Mouse (Mus musculus) heart, embryonic 13.5 days (tissue): Measurements from ENCODE around the gene Hoxa11. TPM values are rescaled to one million over a fixed set of nuclear protein-coding genes. Genes with fewer than 3 reads are reported as not detected.

ENCODE experiments used
- ATAC-seq: fragments of 200-750 bp; cut with Nextera tagmentation; 2 replicates; pipeline ENCODE4 v1.8.0; 2017; ENCODE audit warnings: moderate TSS enrichment; ENCODE audit not compliant: insufficient number of reproducible peaks, low FRiP score, low TSS enrichment; ENCODE audit errors: extremely low read depth
- H3K27ac ChIP-seq: fragments of 300-500 bp; sonication (generic); replicated peaks from 2 replicates; pipeline ENCODE4 v1.5.1; 2015; ENCODE audit warnings: moderate library complexity, mild to moderate bottlenecking, inconsistent platforms
- H3K27me3 ChIP-seq: fragments of 300-500 bp; sonication (generic); replicated peaks from 2 replicates; pipeline ENCODE4 v1.6.1; 2015; ENCODE audit warnings: mild to moderate bottlenecking, inconsistent platforms
- H3K36me3 ChIP-seq: fragments of 300-500 bp; sonication (generic); 2 replicates; pipeline ENCODE4 v1.6.1; 2015; ENCODE audit warnings: mild to moderate bottlenecking, inconsistent platforms
- H3K4me1 ChIP-seq: fragments of 300-500 bp; sonication (generic); 2 replicates; pipeline ENCODE4 v1.6.1; 2015; ENCODE audit warnings: inconsistent platforms
- H3K4me2 ChIP-seq: fragments of 300-500 bp; sonication (generic); 2 replicates; pipeline ENCODE4 v1.6.1; 2015; ENCODE audit warnings: inconsistent platforms, mild to moderate bottlenecking, moderate library complexity
- H3K4me3 ChIP-seq: fragments of 300-500 bp; sonication (generic); 2 replicates; pipeline ENCODE4 v1.5.1; 2015; ENCODE audit warnings: moderate library complexity, mild to moderate bottlenecking, inconsistent platforms
- H3K9ac ChIP-seq: fragments of 300-500 bp; sonication (generic); 2 replicates; pipeline ENCODE4 v1.6.1; 2015; ENCODE audit warnings: inconsistent platforms, mild to moderate bottlenecking, moderate library complexity
- H3K9me3 ChIP-seq: fragments of 300-500 bp; sonication (generic); 2 replicates; pipeline ENCODE4 v1.6.1; 2016; ENCODE audit warnings: inconsistent platforms
- WGBS: fragments of 180-500 bp; shearing (Covaris S2); methylation state at CpG from one replicate; pipeline ENCODE4 v1.1.7; 2015; ENCODE audit warnings: mixed read lengths; 5-methylcytosine and 5-hydroxymethylcytosine counted together
- polyA plus RNA-seq: library from polyadenylated mRNA; unstranded; fragments of >200 nt; fragmentation: Nextera tagmentation; extraction: Ambion mirVana; gene quantifications from 2 replicates; pipeline ENCODE4 v1.2.1, GENCODE M21; 2015

Hoxa11 gene
- polyA plus RNA-seq, 1 experiment from 2014 or later: not detected

DNA sequence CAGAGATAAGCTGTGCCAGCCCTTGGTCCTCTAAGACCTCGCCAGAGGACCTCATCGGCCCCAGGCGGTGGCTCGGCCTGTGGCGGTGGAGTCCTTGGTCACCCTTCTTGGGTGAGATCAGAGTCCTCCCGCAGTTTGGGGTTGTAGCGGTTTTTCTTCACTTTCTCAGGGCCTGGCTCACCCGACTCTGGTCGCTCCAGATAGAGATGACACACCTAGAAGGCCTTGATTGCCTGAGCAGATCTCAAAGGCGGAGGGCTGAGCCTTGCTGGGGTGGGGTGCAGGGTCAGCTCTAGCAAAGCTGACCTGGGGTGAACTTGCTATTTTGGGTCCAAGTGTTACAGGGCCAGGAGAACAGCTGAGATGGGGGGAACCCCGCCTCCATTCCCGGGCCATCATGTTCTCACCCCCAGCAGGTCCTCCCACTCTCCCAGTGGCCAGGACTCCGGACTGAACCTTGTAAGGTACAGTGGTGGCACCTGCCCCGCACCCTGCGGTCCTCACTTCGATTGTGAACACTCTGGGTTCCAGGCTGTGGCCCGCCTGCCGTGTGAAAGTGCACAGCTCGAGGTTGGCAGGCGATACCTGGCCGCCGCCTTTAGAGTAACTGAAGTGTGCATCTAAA, 28.2 kb upstream of the Hoxa11 start:
- Histone ChIP-seq H3K4me2 (peak overlapping the region; percentile 14), H3K36me3 (no peaks in the 10 kb centered on the region), H3K9me3 (no peaks in the 10 kb centered on the region), H3K27me3 (peaks cover 97% of the 10 kb centered on the region), H3K9ac (no peak overlapping the region), H3K4me1 (peaks cover 11% of the 10 kb centered on the region), H3K4me3 (peak overlapping the region; percentile 18), H3K27ac (no peak overlapping the region)
- 2% methylated on average over 22 of the region's 22 CpGs for WGBS
- ATAC-seq: no peak

DNA sequence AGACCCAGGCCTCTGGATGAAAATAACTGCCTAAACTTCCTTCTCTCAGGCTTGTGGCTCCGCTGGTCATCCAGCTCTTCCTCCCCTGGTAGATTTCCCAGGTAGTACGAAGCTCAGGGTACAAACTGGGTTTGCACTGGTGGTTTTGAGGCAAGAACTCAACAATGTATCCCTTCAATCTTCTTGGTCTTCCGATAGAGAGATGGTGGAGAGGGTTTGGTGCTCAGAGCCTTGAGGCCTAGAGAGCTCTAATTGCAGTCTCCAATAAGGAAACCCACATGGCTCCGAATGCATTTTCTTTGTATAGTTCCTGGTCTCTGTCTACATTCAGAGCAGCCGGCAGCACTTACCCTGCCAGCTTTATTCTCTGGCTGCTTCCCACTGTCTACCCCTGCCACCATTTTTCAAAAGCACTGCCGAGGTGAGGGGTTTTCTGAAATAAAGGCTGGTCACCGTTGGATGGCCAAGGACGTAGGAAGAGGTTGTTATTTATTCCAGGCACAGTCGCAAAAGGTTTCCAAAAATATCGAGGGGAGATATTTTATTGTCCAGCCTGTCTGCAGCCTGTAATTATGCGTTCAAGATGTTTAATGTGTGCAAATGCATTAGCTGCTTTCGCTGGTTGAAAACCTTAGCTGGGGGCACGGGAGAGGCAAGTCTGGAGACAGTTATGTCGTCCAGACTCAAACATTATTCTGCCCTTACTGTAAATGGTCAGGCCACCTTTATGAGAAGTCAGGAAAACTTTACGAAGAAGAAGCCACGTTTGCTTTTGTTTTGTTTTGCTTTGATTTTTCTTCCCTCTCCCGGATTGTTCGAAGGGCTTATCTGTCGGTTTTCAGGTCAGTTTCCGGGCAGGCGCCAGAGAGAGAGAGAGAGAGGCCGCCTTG, 27.4 kb upstream of the Hoxa11 start:
- Histone ChIP-seq H3K4me2 (peak overlapping the region; percentile 14), H3K9me3 (no peaks in the 10 kb centered on the region)

DNA sequence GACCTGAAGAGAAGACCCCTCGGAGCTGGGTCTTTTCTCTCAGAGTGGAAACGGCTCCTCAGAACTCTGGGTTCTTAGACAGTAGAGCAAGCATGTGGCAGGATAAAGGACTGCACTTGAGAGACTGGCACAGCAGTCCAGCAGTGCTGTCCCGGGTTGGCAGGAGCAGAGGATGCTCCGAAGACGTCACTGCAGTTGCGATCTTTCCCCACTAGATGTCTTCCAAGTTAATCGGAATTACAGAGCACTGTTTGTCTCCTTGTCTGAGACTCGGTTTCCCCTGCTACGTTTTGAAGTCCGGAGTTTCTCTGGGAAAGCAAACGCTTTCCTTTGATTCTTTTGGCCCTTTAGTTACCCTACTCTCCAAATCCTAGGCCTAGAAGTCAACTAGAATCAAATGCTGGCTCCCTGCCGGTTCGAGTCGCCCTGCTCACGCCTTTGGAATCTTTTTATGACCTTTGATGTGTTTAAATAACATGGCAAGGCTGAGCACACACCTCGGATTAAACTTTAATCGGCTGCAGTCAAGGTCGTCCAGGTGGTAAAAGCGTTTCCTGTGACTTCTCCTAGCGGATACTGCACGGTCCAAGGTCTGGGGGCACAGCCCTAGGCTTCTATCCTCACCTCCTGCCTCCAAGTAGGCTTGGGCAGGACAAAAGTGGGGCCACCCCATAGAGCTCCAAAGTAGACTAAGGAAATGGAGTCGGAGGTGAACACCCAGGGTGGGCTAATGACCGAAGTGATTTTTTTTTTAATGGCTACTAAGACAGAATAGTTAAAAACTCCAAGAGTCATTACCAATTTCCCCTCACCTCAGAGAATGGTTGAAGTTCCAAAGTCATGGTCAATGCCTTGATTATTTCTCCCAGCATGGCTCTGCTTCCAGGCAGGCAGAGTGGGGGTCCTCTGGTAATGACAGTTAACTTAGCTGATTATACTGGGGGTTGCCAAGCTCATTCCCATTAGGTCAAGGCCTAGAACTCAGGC, 25.2 kb upstream of the Hoxa11 start:
- H3K9ac ChIP-seq: no peak overlapping the region
- 9% methylated on average over 23 of the region's 23 CpGs for WGBS
- peaks cover 98% of the 10 kb centered on the region for H3K27me3 ChIP-seq
- no peak overlapping the region for H3K4me3 ChIP-seq
- no peak overlapping the region for H3K4me2 ChIP-seq
- ATAC-seq: no peak
- no peak overlapping the region for H3K27ac ChIP-seq
- H3K36me3 ChIP-seq: no peaks in the 10 kb centered on the region
- no peaks in the 10 kb centered on the region for H3K9me3 ChIP-seq
- H3K4me1 ChIP-seq: peaks cover 11% of the 10 kb centered on the region

More for the DNA sequence above, 27.4 kb upstream of the Hoxa11 start:
- Histone ChIP-seq H3K27me3 (peaks cover 99% of the 10 kb centered on the region), H3K4me1 (peaks cover 11% of the 10 kb centered on the region), H3K4me3 (peak overlapping the region; percentile 18), H3K36me3 (no peaks in the 10 kb centered on the region), H3K9ac (no peak overlapping the region), H3K27ac (no peak overlapping the region)
- WGBS: 12% methylated on average over 22 of the region's 22 CpGs
- no peak for ATAC-seq

DNA sequence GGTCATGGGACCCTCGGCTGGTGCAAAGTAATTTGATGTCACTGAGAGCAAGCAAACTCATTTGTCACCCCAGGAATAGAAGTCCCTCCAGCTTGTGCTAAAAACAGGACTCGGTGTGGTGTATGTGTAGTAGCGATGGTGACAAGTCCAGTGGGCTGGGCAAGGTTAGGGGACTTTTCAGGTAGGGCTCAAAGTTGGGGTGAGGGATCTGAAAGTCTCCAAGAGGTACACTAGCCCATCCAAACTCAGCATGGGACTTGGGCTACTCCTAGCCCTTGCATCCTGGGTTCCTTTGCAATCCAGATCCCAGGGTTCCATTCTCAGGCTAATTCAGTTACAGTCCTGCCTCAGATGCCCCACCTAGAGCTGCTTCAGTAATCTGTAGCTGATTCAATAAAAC, 23.1 kb upstream of the Hoxa11 start:
- Histone ChIP-seq H3K4me1 (peaks cover 8% of the 10 kb centered on the region), H3K27me3 (peaks cover 98% of the 10 kb centered on the region), H3K27ac (no peak overlapping the region), H3K9me3 (no peaks in the 10 kb centered on the region), H3K36me3 (no peaks in the 10 kb centered on the region), H3K4me3 (no peak overlapping the region), H3K9ac (no peak overlapping the region), H3K4me2 (no peak overlapping the region)
- ATAC-seq: no peak
- WGBS: 5% methylated on average over 3 of the region's 3 CpGs

DNA sequence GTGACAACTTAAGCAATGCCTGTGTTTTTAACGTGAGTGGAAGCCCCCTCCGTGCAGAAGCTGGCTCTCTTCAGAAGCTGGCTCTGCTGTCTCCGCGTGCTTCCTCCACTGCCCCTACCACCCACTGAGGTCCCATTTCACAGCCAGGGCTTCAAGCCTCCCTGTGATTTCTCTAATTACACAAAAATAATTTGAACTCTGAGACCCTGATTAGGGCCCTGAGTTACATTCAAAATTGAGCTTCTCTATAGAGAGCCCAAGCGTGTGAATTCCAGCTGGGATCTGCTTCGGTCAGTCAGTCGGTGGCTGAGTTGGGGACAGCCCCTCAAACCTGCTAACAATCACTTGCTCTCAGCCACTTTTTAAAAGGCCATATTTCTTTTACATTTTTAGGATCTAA, 22.7 kb upstream of the Hoxa11 start:
- Histone ChIP-seq H3K4me3 (no peak overlapping the region), H3K4me2 (no peak overlapping the region), H3K36me3 (no peaks in the 10 kb centered on the region), H3K4me1 (peaks cover 4% of the 10 kb centered on the region), H3K9ac (no peak overlapping the region), H3K27ac (no peak overlapping the region), H3K27me3 (peaks cover 98% of the 10 kb centered on the region), H3K9me3 (no peaks in the 10 kb centered on the region)
- ATAC-seq: no peak
- WGBS: 4% methylated on average over 7 of the region's 7 CpGs

DNA sequence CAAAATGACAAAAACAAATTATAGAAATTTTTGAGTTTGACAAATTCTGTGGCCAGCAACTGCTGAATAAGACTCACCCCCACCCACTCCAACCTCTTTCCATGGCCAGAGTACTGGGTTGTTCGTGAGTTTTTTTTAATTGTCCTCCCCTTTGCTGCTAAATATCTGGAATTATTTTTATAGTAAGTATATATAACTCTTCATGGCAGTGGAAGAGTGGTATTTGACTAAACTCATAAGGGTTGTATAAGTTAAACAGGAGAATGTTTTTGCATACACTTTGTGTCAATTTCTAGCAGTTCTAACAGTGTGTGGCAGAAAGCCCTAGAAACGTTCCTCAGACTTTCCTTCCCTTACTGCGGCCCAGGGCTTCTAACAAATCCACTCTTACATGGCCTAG, 22.1 kb upstream of the Hoxa11 start:
- Histone ChIP-seq H3K27ac (no peak overlapping the region), H3K4me3 (no peak overlapping the region), H3K9me3 (no peaks in the 10 kb centered on the region), H3K27me3 (peaks cover 98% of the 10 kb centered on the region), H3K9ac (no peak overlapping the region), H3K36me3 (no peaks in the 10 kb centered on the region), H3K4me2 (no peak overlapping the region), H3K4me1 (no peaks in the 10 kb centered on the region)
- 6% methylated on average over 3 of the region's 3 CpGs for WGBS
- no peak for ATAC-seq

DNA sequence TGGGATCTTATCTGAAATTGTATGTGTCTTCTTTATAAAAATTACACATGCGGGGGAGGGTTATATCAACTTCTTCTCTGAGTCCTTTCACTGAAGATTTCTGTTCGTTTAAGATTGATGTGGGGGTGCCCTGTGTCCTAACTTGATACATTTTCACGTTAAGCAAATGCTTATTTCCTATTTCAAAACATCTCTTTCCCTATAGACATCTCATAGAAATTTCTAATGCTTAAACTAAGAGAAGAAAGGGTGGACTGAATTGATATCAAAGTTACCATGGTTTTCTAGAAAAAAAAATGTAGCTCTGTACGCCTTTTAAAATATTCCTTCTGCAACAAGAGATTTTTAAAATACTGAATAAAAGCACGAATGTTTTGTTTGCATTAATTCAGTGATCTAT, 21.6 kb upstream of the Hoxa11 start:
- H3K4me1 ChIP-seq: no peaks in the 10 kb centered on the region
- no peak overlapping the region for H3K4me2 ChIP-seq
- 17% methylated on average over 5 of the region's 5 CpGs for WGBS
- H3K27ac ChIP-seq: no peak overlapping the region
- H3K9ac ChIP-seq: no peak overlapping the region
- no peak overlapping the region for H3K4me3 ChIP-seq
- no peaks in the 10 kb centered on the region for H3K9me3 ChIP-seq
- no peaks in the 10 kb centered on the region for H3K36me3 ChIP-seq
- ATAC-seq: no peak
- H3K27me3 ChIP-seq: peaks cover 98% of the 10 kb centered on the region

DNA sequence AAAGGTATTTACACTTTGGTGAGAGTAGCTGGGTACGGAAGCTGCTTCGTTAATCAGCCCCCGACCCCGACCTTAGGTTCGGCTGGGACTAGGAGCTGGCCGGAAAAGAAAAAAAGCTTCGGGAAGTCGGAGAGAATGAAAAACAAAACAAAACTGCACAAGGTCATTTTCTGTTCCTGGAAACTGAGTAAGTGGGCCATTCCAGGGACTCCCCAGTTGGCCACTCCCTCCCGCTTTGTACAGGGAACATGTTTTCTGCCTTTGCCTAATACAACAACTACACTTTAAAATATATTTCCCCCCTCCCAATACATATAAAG, 21.0 kb upstream of the Hoxa11 start:
- 3% methylated on average over 9 of the region's 9 CpGs for WGBS
- H3K9ac ChIP-seq: no peak overlapping the region
- H3K36me3 ChIP-seq: no peaks in the 10 kb centered on the region
- H3K27ac ChIP-seq: no peak overlapping the region
- no peak overlapping the region for H3K4me2 ChIP-seq
- no peak for ATAC-seq
- H3K4me3 ChIP-seq: no peak overlapping the region
- no peaks in the 10 kb centered on the region for H3K4me1 ChIP-seq
- peaks cover 99% of the 10 kb centered on the region for H3K27me3 ChIP-seq
- no peaks in the 10 kb centered on the region for H3K9me3 ChIP-seq

DNA sequence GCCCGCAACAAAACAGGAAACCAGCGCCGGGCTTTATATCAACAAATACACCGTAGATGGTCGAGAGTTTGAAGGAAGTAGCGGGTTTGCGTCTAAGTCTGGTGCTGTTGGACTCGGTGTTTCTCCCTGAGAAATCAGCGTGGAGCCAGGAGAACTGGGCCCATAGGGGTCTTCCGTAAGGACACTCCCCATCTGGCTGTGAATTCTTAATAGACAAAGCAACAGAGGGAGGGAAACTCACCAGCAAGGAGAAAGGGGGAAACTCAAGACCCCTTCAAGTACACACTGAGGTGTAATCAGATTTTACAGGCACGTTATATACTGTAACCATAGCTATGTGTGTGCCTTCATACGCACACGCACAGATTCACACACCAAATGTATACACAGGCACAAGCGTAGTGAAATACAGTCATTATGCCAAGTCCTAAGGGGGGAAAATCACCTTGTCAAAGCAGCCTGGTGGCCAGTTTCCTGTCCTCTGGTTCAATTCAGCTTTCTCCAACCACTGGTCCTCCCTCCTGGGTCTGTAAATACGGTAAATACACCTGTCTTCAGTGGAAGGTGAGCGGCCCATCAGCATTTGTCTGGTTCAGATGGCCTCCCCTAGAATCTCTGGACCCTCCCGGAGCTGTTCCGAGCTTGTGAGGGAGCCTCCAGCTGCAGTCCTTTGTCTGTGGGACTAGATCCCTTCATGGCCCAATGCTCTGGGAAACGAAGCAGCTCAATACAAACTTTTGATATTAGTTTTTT, 20.5 kb upstream of the Hoxa11 start:
- Histone ChIP-seq H3K9me3 (no peaks in the 10 kb centered on the region), H3K4me3 (no peak overlapping the region), H3K27me3 (peaks cover 99% of the 10 kb centered on the region), H3K36me3 (no peaks in the 10 kb centered on the region), H3K4me1 (peaks cover 2% of the 10 kb centered on the region; the same call in 1 of the 2 replicates), H3K4me2 (no peak overlapping the region), H3K9ac (no peak overlapping the region), H3K27ac (no peak overlapping the region)
- no peak for ATAC-seq
- 2% methylated on average over 19 of the region's 19 CpGs for WGBS

DNA sequence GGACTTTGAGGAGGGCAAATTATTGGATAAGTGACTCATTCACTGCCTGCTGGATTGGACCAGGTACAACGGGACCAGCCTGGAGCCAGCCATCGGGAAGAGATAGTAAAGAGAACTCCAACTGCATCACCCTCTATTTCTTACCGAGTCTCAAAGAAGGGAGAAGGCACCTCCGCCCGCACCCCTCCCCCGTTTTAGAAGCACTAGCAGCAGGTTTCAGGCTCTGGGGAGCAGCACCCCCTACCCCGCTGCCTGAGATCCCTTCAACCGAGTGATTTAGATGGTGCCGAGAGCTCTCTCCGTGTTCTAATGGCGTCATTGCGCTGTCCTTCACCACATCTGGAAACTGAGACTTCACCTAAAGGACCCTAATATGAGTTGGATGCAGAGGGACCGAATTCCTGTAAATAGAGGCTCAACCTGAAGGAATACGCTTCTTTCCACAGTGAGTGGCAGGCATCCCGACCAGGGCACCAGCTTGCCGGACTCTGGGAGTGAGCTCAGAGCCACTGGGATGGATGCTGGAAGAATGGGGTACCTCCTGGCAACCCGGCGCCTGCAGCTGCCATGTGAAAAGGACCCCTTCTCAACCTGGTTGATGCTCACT, 19.8 kb upstream of the Hoxa11 start:
- Histone ChIP-seq H3K27me3 (peaks cover 99% of the 10 kb centered on the region), H3K9me3 (no peaks in the 10 kb centered on the region), H3K4me3 (no peak overlapping the region), H3K9ac (no peak overlapping the region), H3K27ac (no peak overlapping the region), H3K4me1 (peaks cover 7% of the 10 kb centered on the region; the same call in 1 of the 2 replicates), H3K4me2 (no peak overlapping the region), H3K36me3 (no peaks in the 10 kb centered on the region)
- no peak for ATAC-seq
- 2% methylated on average over 18 of the region's 18 CpGs for WGBS
